Mouse (Mus musculus): Measurements from ENCODE around the gene Dnah7a.
A peak's percentile ranks its signal among the peaks of the same experiment; 100 is the strongest.
"Not testable (repeated sequence)": the region's sequence is repeated elsewhere in the genome, so short reads cannot be mapped to it uniquely, and the experiment has no call there.

Dnah7a gene

DNA sequence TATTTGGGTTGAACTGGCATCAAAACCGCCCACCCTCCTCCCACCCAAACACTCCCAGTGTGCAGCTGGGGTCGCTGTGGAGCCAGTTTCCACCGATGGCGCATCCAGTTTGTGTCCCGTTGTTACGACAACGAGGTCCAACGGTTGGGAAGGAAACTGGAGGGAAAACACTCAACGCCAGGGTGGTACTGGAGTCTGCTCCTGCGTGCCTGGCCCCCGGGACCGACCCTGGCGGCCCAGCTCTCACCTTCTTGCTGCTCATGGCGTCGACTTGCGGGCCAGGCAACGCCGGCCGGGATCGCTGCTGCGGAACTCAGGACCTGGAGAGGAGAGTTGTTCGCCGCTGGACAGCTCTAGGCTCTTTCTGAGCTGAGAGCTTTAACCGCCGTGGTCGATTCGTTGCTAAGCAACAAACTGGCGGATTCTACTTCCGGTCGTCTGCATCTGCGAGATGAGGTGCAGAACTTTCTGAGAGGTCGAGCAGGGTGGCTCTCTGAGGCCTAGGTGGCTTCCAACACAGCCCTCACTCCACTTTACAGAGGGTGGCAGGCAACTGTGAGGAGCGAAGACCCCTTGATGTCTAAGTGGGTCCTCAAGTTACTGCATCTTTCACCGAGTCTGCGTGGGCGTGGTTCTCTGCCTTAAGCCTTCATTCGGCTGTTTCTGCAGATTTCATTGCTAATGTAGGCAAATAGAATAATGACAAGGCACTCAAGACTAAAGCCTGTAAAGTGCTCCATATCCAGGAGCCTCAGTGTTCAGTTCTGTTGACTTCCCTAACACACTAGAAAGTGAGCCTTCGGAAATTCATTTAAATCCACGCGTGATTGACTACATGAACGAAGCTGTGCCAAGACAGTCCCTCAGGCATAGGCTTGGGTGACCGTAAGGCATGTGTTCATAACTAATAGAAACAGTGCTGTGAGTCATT lies at the start of gene Dnah7a:
Gene Dnah7a, minus strand, starts transcription at position 354 of the 931 bp plus-strand sequence.
- DNase-seq, result peak; percentile 7 to 10

DNA sequence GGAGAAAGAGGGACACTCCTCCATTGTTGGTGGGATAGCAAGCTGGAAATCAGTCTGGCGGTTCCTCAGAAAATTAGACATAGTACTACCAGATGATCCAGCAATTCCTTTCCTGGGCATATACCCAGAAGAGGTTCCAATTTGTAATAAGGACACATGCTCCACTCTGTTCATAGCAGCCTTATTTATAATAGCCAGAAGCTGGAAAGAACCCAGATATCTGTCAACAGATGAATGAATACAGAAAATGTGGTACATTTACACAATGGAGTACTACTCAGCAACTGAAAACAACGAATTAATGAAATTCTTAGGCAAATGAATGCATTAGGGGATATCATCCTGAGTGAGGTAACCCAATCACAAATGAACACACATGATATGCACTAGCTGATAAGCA lies 46.9 kb upstream of the Dnah7a start:
- not testable (repeated sequence) for DNase-seq

DNA sequence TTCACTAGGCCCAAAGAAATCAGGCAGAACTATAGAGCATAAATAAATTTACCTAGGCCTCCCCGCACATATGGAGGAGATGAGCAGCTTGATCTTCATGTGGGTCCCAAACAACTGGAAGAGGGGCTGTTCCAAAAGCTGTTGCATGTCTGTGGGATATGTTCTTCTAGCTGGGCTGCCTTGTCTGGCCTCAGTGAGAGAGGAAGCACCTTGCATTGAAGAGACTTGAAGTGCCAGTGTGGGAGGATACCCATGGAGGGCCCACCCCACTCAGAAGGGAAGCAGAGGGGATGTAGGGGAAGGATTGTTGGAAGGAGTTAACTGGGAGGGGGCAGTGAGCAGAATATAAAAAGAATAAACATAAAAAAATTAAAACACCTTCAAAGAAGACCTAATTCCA lies 44.6 kb upstream of the Dnah7a start:
- no peak for DNase-seq

DNA sequence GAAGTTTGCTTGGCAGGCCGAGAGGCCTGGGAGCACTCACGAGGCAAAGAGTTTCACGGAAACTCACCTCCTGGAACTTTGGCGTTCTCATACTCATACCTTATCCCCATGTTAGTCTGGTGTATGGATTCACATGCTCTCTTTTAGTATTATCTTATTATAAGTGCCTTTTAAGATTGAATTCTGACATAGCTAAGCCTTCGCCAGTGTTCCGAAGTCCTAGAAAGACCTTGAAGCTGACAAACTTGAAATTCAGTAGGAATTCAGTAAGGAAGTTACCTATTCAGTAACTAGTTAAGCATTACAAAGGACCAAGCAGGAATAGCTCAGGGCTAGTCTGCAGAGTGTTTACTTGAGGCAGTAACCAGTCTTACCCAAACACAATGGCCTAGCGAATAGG lies 44.1 kb upstream of the Dnah7a start:
- not testable (repeated sequence) for DNase-seq

DNA sequence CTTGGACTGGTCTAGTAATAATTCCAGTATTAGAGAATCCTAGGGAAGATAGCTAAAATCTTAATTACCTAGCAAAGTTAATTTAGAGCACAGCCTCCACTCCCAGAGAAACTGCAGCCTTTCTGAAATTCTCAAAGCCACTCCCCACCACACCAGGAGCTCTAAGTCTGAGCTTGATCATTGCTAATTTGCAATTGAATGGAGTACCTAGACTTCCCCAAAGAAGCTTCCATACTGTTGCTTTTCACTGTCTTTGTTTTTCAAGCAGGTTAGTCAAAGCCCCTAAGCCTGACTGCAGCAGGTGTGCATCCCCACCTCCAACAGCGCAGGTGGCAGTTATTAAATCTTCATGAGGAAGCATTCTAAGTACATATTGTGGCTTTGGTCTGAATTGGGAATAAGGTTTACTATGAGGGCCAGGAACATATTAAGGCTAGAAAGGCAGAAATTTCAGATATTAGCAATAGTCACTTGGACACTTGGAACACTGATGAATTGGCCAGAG lies 43.3 kb upstream of the Dnah7a start:
- DNase-seq, result not testable (repeated sequence)

DNA sequence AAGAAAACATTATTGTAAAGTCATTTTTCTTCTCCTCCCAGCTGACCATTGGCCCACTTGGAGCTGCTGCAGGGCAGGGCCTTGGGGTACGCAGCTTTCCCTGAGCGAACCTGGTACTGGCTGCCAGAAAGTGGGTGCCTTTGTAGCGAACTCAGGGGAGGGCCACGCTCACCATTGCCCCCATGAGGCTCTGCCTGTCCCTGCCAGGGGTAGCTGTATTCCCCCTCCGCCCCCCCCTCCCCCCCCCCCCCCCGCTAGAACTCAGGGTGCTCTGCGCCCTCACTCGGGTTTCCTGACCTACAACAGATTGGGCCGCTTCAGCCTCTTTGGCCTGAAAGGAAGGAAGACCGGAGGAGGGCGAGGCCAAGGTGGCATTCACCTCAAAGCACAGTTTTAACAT lies 42.0 kb upstream of the Dnah7a start:
- no peak for DNase-seq

DNA sequence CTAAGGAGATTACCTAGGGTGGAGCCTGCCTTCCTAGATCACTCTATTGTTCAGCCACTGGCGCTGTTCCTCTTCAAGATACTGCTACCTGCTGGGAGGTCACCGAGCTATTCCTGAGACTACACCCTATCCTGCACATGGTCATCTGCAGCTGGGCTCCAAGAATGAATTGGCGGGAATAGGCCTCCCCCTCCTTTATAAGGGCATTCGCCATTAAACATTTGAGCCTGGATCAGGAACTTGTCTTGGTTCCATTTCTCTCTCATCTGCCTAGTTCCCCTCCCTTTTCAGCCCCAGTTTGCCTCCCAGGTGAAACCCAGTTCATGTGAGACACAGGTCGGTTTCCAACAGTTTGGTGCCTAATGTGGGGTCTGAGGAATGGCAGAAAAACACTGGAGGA lies 39.4 kb upstream of the Dnah7a start:
- no peak for DNase-seq

DNA sequence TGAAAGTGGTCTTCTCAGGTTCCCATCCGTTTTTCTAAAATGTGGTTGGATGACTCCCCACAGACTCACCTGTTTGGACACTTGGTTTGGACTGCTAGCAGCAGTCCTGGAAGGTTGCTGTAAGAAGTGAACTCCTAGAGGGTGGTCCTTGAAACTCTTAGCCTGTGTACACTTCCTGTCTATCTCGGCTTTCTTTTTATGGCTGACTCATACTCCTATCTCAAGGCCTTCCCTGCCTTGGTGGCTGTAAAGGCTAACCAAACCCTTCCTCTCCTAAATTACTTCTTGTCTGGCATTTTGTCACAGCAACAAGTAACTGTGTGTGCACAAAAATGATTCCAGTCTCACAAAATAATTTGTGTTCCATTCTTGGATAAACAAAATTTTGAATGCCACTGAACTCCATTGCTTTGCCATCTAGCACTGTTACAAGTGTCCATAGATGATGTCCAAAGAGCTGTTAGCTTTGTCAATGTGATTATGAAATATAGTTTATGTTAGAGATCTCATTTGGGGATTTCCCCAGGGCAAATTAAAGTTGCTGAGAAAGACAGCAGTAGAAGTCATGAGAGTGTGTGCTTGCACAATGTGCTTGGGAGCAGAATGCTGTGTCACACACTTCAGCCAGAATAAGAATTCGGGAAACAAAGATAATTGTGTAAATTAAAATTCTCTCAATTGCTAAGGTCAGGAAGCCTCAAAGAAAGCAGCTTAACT lies 35.3 kb upstream of the Dnah7a start:
- no peak for DNase-seq

DNA sequence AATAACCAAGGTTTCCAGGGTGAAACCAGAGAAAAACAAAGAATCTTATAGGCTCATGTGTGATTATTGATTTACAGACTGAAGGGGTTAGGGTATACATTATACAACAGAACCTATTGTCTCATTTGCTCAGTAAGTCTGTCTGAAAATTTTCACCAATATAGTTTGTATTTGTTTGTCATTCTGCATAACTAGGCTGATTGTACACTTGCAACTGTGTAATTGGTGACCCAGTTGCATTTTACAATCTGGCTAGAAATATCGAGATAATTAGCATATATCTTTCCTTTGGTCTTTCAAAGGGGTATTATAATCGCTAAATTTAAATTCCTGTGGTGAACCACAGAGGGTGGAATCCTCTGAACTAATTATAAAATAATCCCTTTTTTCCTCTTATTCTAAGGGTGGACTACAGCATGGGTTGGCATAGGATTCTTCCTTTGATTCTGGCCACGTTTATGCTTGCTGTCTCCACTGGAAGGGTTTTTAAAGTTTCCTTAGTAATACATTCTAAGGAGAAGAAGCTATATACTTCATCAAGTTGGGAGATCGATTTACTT lies 34.3 kb upstream of the Dnah7a start:
- no peak for DNase-seq

DNA sequence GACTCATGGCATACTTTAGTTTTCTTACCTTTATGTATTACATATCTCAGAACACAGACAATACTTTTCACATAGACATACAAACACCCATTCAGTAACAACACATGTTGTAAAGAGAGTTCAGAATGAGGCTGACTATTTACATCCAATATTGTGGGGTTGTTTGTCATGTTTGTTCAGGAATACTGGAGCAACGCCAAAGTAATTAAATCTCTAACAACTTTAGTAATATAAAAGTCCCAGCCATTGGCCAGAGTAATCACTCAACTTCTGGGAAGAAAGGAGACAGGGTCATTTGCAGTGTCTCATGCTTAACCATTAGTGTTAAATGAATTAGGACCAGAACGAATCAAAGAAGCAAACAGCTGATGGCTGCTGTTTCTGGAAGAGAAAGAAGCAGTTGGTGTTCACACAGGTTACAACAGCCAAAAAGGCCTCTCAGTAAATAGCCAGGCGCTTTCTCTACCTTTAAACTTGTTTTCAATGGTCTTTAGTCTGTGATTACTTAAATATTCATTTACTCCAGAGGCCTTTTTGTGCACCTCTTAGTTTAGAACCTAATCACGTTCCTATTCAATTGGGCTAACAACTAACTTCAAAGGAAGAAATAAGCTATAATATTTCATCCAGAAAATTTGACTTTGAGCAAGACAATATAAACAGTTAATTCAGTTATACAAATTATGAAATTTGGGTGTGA lies 33.6 kb upstream of the Dnah7a start:
- DNase-seq, result not testable (repeated sequence)

DNA sequence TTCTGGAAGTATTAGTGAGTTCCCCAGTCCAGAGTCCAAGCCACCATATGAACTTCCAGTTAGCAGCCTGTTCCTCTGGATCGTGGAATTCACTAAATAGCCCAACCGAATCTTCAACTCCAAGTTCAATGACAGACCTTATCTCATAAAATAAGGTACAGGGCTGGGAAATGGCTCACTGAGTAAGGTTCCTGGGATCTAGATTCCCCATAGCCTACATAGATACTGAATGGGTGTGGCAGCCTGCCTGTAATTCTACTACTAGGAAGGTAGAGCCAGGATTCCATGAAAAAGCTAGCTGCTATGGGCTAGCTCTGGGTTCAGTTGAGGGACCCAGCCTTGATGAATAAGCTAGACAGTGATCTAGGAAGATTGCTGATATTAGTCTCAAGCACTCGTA lies 30.0 kb upstream of the Dnah7a start:
- no peak for DNase-seq

DNA sequence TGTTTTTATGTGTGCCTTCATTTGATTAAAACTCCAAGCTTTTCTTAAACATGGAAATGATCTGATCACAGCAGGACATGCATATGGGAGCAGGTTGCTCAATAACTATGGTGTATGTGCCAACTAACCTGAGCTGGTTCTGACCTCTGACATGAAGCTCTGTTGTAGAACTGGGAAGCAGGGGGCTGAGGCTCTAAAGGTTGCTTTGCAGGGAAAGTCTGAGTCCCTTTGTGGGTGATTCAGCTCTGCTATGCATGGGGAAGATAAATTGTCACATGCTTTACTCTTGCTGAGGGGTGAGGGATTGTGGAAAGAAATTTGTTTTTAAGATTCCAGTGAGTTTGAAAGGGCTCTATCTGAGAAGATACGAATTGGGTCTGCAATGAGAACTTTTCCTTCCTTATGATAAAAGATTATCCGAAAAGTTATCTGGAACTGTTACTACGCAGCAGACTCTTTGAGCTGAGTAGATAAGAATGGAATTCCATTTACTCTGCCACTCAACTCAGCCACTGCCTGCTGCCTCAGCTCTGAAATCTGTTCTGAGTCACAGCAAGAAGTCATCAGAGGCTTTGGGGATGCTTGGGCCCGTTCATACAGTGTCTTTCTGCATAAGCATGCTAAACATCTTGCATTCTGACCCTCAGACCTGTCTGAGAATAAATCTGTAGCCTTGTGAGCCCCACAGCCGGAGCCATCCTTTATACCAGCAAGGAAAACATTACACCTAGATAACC lies 22.1 kb upstream of the Dnah7a start:
- no peak for DNase-seq

DNA sequence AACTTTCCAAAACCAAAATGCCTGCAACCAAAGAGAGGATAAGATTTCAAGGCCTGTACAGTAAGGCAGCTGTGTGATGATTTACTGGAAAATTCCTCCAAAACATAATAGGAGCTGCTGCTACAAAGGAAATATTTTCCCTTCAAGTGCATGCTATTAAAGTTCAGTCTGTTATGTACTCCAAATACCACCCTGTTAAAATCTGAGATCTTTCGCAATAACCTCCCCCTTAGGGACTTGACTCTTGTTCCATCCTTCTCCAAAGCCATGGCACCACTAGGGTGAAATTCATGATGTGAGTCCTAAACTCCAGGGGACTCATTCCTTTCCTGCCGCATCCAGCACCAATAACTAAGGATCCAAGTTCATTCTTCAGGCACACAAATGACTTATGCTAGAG lies 20.3 kb upstream of the Dnah7a start:
- DNase-seq, result no peak

DNA sequence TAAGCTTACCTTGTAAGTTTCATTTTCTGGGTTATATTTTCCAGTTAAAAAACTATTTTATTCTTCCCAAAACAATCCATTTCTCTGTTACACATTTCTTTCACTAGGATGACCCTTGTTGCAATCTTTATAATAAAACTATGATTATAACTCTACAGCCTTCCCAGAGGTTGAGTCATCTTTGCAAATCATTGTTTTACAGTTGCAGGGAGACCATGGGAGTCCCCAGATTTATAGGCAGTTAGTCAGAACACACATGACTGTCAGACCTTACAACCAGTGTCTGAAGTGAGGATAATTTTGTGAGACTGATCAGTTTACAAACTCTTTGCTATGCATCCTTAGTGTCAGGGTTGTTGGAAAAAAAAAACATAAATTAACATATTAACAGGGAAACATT lies 14.8 kb upstream of the Dnah7a start:
- no peak for DNase-seq

DNA sequence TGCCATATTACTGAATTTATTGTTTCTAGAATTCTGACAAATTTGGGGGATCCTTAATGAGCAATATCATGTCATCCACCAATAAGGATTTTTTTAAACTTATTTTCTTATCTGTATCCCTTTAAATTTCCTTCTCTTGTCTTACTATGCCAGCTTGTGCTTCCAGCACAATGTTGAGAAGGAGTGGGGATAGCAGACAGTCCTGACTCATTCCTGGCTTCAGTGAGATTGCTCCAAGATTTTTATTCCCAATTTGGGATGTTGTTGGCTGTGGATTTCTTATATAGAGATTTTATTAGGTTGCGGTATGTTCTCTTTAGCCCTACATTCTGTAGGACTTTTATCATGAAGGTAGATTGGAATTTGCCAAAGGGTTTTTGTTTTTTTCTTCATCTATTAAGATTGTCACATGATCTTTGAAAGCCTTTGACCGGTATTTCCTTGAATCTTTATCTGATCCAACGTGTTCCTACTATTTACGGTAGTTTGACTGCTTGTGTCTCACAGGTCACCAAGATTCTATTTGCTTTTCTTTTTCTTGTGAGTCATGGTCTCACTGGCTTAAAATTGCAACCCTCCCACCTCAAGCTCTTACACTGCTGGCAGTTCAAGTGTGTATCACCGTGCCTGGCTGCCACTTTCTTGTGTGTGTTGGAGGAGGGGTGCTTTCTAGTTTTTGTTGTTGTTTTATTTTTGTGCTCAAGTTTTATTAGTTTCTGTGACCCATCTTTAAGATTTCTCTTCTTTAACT lies 14.2 kb upstream of the Dnah7a start:
- DNase-seq, result no peak

DNA sequence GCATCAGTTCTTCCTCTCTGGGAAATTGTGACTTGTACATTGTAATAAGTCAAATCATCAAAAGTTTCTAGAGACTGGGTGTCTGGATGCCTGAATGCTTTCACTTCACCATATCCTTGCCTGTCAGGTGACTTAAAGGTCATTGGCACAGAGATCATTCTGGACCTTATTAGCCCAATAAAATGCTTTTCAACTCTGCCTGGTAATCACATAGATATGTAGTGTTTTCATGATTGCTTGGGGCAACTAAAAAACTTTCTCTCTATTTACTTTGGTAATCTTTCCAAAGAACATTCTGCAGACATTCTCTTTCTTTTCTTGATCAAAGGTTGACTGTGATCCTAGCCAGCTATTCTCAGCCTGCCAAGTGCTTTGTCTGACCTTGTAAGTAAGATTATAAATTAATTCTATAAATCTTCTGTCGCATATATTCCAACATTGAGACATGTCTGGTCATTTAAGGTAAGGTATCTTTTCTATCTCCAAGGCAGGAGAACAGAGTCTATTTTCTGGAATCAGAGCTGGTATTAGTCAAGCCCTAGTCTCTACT lies 9.5 kb upstream of the Dnah7a start:
- no peak for DNase-seq

DNA sequence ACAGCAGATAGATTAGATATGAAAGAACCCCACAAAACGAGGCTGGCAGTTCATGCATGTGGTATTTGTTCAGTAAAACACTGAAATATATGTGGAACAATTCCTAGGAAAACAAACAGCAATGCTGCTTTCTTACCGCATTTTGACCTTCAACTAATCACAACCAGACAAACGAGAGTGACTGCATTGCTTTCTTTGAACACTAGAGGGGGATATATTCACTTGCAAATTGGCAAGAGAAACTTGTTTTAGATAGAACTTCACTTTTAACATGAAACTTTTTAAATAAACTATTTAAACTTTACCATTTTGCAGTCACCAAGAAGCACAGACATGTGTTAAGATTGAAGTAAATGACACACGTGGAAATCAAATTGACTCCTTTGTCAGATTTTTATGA lies 8.9 kb upstream of the Dnah7a start:
- DNase-seq, result no peak

DNA sequence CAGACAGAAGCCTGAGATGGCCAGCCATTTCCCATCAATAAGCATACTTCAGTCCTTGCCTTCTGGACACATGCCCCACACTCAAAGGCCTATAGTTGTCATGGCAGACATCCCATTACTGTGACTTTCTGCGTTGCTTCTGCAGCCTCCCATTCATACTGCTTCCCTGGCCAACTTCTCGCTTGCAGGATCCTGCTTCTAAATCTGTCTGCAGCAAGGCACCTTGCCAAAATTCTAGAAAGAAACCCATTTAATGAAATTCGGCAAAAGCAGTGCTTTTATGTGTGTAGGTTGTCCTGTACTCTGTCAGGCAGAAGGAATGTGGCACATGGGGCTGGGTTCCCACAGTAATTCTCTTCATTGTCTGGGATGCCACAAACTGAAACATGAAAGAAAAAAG lies 6.8 kb upstream of the Dnah7a start:
- not testable (repeated sequence) for DNase-seq

DNA sequence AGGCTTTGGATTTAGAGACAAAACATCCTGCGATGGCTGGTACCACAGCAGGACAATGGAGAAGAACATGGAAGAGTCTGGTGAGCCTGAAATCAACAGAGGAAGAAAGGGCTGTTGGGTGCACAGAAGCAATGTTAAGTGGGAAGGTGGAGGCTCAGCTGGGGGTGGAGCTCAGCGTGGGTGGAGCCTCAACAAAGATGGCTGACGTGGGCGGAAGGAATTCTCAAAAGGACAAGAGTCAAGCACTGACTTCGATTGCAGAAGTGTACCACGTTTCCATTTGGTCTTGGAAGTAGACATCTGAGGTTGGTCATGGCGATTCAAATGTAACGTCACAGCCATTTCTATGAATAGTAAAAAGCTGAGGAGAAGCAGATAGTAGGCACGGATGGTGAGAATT lies 4.5 kb upstream of the Dnah7a start:
- DNase-seq, result no peak

DNA sequence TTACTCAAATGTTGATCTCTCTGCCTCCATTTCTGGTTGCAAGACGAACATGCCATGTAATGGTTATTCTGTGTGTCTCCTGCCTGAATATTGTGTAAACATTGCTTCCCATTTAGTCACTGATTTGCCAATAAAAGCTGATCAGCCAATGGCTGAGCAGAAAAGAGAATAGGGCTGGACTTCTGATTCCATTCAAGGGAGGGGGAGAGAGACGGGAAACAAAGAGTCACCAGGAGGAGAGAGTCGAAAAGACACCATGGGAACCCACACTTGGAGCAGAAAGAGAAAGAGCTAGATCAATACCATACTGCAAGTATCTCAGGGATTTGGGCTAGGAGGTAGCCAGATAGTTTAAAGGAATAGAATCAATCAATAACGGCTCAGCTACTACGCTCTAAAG lies 3.0 kb upstream of the Dnah7a start:
- DNase-seq, result not testable (repeated sequence)

DNA sequence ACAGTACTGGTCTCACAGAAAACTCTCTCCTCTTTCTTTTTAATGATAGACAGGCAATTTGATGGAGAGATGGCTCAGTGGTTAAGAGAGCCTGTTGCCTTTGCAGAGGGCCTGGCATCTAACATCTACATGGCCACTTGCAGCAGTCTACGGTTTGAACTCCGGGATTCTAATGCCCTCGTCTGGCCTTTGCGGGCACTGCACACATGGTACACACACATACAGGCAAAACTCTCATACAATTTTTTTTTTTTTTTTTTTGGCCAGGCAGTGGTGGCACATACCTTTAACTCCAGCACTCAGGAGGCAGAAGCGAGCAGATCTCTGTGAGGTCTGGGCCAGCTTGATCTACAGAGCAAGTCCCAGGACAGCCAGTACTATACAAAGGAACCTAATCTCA lies 2.4 kb downstream of the Dnah7a start:
- DNase-seq, result no peak

Data from cerebellum, adult 18-20 months (tissue).